Comparison of ENCODE assay signal across 16 mouse cellular contexts in the genomic region with DNA sequence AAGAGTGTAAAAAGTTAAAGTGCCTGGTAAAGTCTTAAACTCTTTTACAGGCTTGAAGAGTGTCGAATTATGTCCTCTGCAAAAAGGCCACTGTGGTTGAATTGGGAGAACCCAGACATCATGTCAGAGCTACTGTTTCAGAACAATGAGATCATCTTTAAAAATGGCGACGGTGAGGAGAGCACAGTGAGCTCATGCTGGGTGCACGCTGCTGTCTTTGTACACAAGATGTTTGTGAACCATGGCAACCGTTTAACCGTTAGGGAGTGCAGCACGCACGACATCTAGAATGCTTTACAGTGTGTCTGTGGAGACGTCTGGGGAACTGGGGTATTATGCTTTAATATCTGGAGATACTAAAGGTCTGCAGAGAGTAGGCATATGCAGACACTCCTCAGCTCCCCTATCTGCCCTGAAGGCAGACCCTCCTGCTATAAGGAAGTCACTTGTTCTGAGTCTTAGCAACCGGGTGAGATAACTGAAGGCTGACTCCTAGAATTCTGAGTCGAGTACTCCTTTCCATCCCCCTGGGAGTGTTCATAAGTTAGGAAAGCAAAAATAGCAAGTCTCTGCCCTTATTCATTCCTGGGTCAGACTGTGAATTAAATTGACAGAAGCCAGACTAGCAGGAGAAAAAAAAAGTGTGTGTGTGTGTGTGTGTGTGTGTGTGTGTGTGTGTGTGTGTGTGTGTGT. TPM values are rescaled to one million over a fixed set of nuclear protein-coding genes. Genes with fewer than 3 reads are reported as not detected.
DNase-seq lines count a peak whose midpoint lies in the region; ATAC-seq and TF ChIP-seq lines count a peak whose summit lies in the region.
"Had no signal": no experiment of that assay in that cellular context is flagged by ENCODE, and none has a peak within 500 bp of the region (broad histone marks: within the 10 kb centered on the region; RNA-seq: fewer than 3 reads in every experiment).

No protein-coding gene starts in this region.

- H3K9me3 ChIP-seq in neural tube, embryonic 12.5 days = no peaks in the 10 kb centered on the region
- no peaks in the 10 kb centered on the region for H3K9me3 ChIP-seq in neural tube, embryonic 15.5 days (replicated peaks)
- H3K9me3 ChIP-seq in heart, embryonic 12.5 days (replicated peaks) = no peaks in the 10 kb centered on the region
- H3K9me3 ChIP-seq: midbrain, embryonic 10.5 days had no signal

- H3K4me3 ChIP-seq in gastrocnemius, adult 2 months = no peak overlapping the region
- H3K4me3 ChIP-seq in neural tube, embryonic 12.5 days = no peak overlapping the region
- no peak overlapping the region for H3K4me3 ChIP-seq in neural tube, embryonic 15.5 days (replicated peaks)
- no peak overlapping the region for H3K4me3 ChIP-seq in heart, embryonic 12.5 days
- H3K4me3 ChIP-seq: layer of hippocampus, adult 2 months; midbrain, embryonic 10.5 days had no signal

- intact Hi-C loops in gastrocnemius, adult 2 months (cut with DNase I) = loop anchor here (2.0 kb wide), 1 partner anchor 56 kb away; a partner anchor contains a TSS

- H3K4me1 ChIP-seq in neural tube, embryonic 12.5 days = no peaks in the 10 kb centered on the region
- H3K4me1 ChIP-seq in neural tube, embryonic 15.5 days = no peaks in the 10 kb centered on the region
- 0 out of 2 replicates have a peak, but pooled peaks cover 4% of the 10 kb centered on the region for H3K4me1 ChIP-seq in heart, embryonic 12.5 days (replicated peaks)
- H3K4me1 ChIP-seq: midbrain, embryonic 10.5 days had no signal

- ATAC-seq in neural tube, embryonic 12.5 days (ENCODE audit: low FRiP score, low read depth) = peak; percentile 63
- no peak for ATAC-seq in neural tube, embryonic 15.5 days (ENCODE audit: low FRiP score)
- peak; percentile 55 for ATAC-seq in heart, embryonic 12.5 days (ENCODE audit: insufficient number of reproducible peaks, low FRiP score)

- H3K4me2 ChIP-seq in neural tube, embryonic 12.5 days (replicated peaks) = no peak overlapping the region
- H3K4me2 ChIP-seq in neural tube, embryonic 15.5 days = no peak overlapping the region
- H3K4me2 ChIP-seq in heart, embryonic 12.5 days = no peak overlapping the region

- WGBS in neural tube, embryonic 12.5 days = 63% methylated on average over 11 of the region's 11 CpGs
- WGBS in neural tube, embryonic 15.5 days = 43% methylated on average over 11 of the region's 11 CpGs
- WGBS in heart, embryonic 12.5 days = 44% methylated on average over 11 of the region's 11 CpGs

- H3K9ac ChIP-seq in neural tube, embryonic 12.5 days = no peak overlapping the region
- no peak overlapping the region for H3K9ac ChIP-seq in neural tube, embryonic 15.5 days (replicated peaks)
- no peak overlapping the region for H3K9ac ChIP-seq in heart, embryonic 12.5 days

- peak; percentile 25 for DNase-seq in gastrocnemius, adult 2 months
- no peak for DNase-seq in gastrocnemius, postnatal 25 days
- DNase-seq in mesoderm, embryonic 11.5 days (ENCODE audit: low read depth, low spot score) = peak; percentile 24
- DNase-seq in spleen, postnatal 36 days (ENCODE audit: low spot score in 2 of 2) = no peak
- DNase-seq in urinary bladder, adult 18-20 months (ENCODE audit: low spot score in 2 of 2) = no peak
- DNase-seq: cerebellum, adult 9-11 months; kidney, adult 2 months had no signal

- peaks cover 62% of the 10 kb centered on the region for H3K36me3 ChIP-seq in neural tube, embryonic 12.5 days
- peaks cover 63% of the 10 kb centered on the region for H3K36me3 ChIP-seq in neural tube, embryonic 15.5 days
- peaks cover 71% of the 10 kb centered on the region for H3K36me3 ChIP-seq in heart, embryonic 12.5 days

- TF ChIP-seq CTCF in gastrocnemius, adult 2 months (IDR thresholded peaks at IDR 0.05) = no peak

- peak overlapping the region; percentile 63 for H3K27ac ChIP-seq in gastrocnemius, adult 2 months
- H3K27ac ChIP-seq in neural tube, embryonic 12.5 days = no peak overlapping the region
- H3K27ac ChIP-seq in neural tube, embryonic 15.5 days (replicated peaks) = no peak overlapping the region
- peak overlapping the region; percentile 42 for H3K27ac ChIP-seq in heart, embryonic 12.5 days (ENCODE audit: poor library complexity, severe bottlenecking)
- H3K27ac ChIP-seq: layer of hippocampus, adult 2 months; midbrain, embryonic 10.5 days had no signal

- H3K27me3 ChIP-seq in neural tube, embryonic 12.5 days (replicated peaks) = no peaks in the 10 kb centered on the region
- no peaks in the 10 kb centered on the region for H3K27me3 ChIP-seq in neural tube, embryonic 15.5 days (replicated peaks)
- H3K27me3 ChIP-seq in heart, embryonic 12.5 days (replicated peaks) = no peaks in the 10 kb centered on the region

RNA-seq across cellular contexts. Expression of a gene that starts 37.6 kb away (rescaled TPM):
- not detected for total RNA-seq in gastrocnemius, adult 2 months (2021)
- total RNA-seq in gastrocnemius, postnatal 25 days (2021) = not detected
- 0.11 TPM in 1 of 2 replicates, not detected in the other for polyA plus RNA-seq in neural tube, embryonic 12.5 days (2016; fragmentation: Nextera tagmentation; extraction: Ambion mirVana)
- polyA plus RNA-seq in neural tube, embryonic 15.5 days (2015; fragmentation: Nextera tagmentation; extraction: Ambion mirVana) = not detected in 2 replicates
- not detected in 2 replicates for polyA plus RNA-seq in heart, embryonic 12.5 days (2016; fragmentation: Nextera tagmentation; extraction: Ambion mirVana)
- total RNA-seq: adrenal gland, adult 18-20 months; heart, adult 18-20 months; liver, adult 2 months had no signal
- polyA plus RNA-seq: liver, adult 2 months; midbrain, embryonic 10.5 days; small intestine, adult 2 months had no signal

RNA-seq across cellular contexts. Expression of a gene that starts 55.6 kb away (rescaled TPM):
- 10 to 100 TPM; 31.8 to 33.1 TPM for total RNA-seq in gastrocnemius, adult 2 months (2021)
- 10 to 100 TPM; 20.6 to 26.3 TPM for total RNA-seq in gastrocnemius, postnatal 25 days (2021)
- 42.2 and 49.7 TPM in 2 replicates for polyA plus RNA-seq in neural tube, embryonic 12.5 days (2016; fragmentation: Nextera tagmentation; extraction: Ambion mirVana)
- 37.0 and 40.8 TPM in 2 replicates for polyA plus RNA-seq in neural tube, embryonic 15.5 days (2015; fragmentation: Nextera tagmentation; extraction: Ambion mirVana)
- polyA plus RNA-seq in heart, embryonic 12.5 days (2016; fragmentation: Nextera tagmentation; extraction: Ambion mirVana) = 27.2 and 34.1 TPM in 2 replicates

RNA-seq across cellular contexts. Expression of a gene that starts 57.0 kb away (rescaled TPM):
- total RNA-seq in gastrocnemius, adult 2 months (2021) = 10 to 100 TPM; 40.1 to 63.3 TPM
- 10 to 100 TPM; 41.6 to 61.0 TPM for total RNA-seq in gastrocnemius, postnatal 25 days (2021)
- 15.7 and 18.9 TPM in 2 replicates for polyA plus RNA-seq in neural tube, embryonic 12.5 days (2016; fragmentation: Nextera tagmentation; extraction: Ambion mirVana)
- 11.4 and 12.3 TPM in 2 replicates for polyA plus RNA-seq in neural tube, embryonic 15.5 days (2015; fragmentation: Nextera tagmentation; extraction: Ambion mirVana)
- polyA plus RNA-seq in heart, embryonic 12.5 days (2016; fragmentation: Nextera tagmentation; extraction: Ambion mirVana) = 8.7 and 10.2 TPM in 2 replicates

Comparison
In these comparisons a context has a peak if more than half of its experiments do, and no peak if none do; other contexts are left out.
1. DNase-seq: peak in gastrocnemius, adult 2 months (single experiment) and mesoderm, embryonic 11.5 days (single experiment); none in gastrocnemius, postnatal 25 days (single experiment), spleen, postnatal 36 days (0 of 2) and urinary bladder, adult 18-20 months (0 of 2).
2. H3K27ac ChIP-seq: peak in gastrocnemius, adult 2 months (single experiment) and heart, embryonic 12.5 days (single experiment); none in neural tube, embryonic 12.5 days (single experiment) and neural tube, embryonic 15.5 days (single experiment).